Mouse (Mus musculus): Measurements from ENCODE around the gene Brms1. TPM values are rescaled to one million over a fixed set of nuclear protein-coding genes. Genes with fewer than 3 reads are reported as not detected.

Gene Brms1
- polyA plus RNA-seq, 1 experiment from 2014 or later: 52.8 TPM

DNA sequence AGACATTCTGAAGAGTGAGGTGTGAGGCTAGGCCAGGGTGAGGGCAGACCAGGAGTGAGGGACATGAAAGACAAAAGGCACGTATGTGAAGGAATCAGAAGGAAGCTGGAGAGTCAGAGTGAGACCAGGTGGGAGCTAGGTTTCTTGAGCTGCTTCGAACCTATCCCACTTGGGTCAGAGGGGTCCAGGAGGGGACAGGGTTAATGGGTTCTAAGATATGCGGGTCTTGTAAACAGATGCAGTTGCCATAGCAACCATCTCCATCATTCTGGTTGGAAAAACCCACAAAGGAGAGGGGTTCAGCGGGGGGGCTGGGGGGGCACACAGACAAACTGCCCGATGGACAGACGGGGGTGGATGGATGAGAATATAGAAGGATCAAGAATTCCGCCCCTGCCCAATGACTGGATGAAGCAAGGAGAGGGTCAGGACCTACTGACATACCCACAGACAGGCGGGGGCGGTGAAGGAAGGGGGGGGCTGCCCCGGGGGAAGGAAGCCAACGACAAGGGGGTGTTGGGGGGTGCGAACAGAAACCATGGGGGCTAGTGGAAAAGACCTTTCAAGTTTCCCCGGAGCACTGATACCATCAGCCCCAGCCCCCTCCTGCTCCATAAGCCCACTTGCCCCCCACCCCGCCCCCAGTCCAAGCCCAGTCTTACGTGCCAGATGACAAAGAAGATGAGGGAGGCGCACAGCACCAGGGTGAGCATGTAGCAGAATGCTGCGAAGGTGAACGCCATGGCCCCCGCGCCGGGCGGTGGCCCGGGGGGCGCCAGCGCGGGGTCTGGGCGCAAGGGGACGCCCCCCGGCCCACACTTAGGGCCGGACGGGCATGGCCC lies 56.6 kb downstream of the Brms1 start:
- Histone ChIP-seq H3K4me2 (replicated peaks) (peak overlapping the region; percentile 85), H3K9ac (replicated peaks) (peak overlapping the region; percentile 99), H3K4me1 (peaks cover 62% of the 10 kb centered on the region), H3K4me3 (peak overlapping the region; percentile 94), H3K27me3 (no peaks in the 10 kb centered on the region), H3K36me3 (peaks cover 40% of the 10 kb centered on the region), H3K9me3 (no peaks in the 10 kb centered on the region), H3K27ac (replicated peaks) (peak overlapping the region; percentile 95)
- WGBS: 2% methylated on average over 30 of the region's 31 CpGs
- ATAC-seq (replicated peaks): peak; percentile 7

DNA sequence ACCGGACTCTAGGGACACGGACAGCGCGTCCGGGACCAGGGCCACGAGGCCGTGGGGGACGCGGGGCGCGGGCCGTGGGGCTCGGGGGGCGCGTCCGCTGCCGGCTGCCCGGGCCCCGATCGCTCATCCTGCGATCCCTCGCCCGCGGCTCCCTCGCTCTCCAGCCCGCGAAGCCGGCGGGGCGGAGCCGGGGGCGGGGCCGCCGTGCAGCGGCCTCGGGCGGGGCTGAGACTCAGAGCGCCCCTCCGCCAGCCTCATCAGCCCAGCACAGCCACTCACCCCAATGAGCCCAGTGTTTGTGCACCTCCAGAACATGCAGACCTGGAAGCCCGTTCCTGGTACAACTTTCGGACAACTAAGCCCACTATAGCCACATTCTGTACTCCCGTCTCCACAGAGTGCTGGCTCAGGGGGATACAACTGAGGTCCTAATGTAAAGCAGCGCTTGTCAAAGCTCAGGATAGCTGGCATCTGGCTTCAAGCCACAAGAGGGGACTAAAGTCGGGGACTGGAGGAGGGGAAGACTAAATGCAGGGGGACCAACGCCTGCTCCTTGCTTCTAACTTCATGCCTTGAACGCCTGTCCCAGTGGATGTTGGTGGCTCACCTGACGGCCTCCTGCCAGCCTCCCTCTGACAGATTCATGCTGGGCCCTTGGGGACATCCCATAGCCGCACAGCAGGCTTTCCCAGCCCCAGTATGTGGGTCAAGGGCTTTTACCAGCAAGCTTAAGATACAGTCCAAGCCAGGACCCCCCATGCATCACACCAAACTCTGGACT lies 57.4 kb downstream of the Brms1 start, which contains the start of gene Cnih2:
Gene Cnih2, minus strand, starts transcription at position 159 of the 781 bp plus-strand sequence.
- peak; percentile 73 for ATAC-seq (replicated peaks)
- WGBS: 2% methylated on average over 35 of the region's 48 CpGs
- no peaks in the 10 kb centered on the region for H3K9me3 ChIP-seq
- H3K27ac ChIP-seq (replicated peaks): peak within 1 kb of the TSS; percentile 95
- H3K27me3 ChIP-seq: no peaks in the 10 kb centered on the region
- H3K4me1 ChIP-seq: peaks cover 54% of the 10 kb centered on the region
- H3K4me3 ChIP-seq: peak within 1 kb of the TSS; percentile 94
- H3K36me3 ChIP-seq: peaks cover 39% of the 10 kb centered on the region
- H3K4me2 ChIP-seq (replicated peaks): peak within 1 kb of the TSS; percentile 85
- H3K9ac ChIP-seq (replicated peaks): peak within 1 kb of the TSS; percentile 99

Other genes starting within 250 kb of the Brms1 start
- 93.0 and 114 TPM in 2 replicates for gene Rbm4, start 247.5 kb upstream of the Brms1 start, polyA plus RNA-seq (2015; fragmentation: Nextera tagmentation; extraction: Ambion mirVana)
- 31.3 and 43.7 TPM in 2 replicates for gene Gm21992, start 229.7 kb upstream of the Brms1 start, polyA plus RNA-seq (2015; fragmentation: Nextera tagmentation; extraction: Ambion mirVana)
- gene Rbm14, start 229.7 kb upstream of the Brms1 start, polyA plus RNA-seq (2015; fragmentation: Nextera tagmentation; extraction: Ambion mirVana): 81.4 and 84.6 TPM in 2 replicates
- 36.9 and 39.6 TPM in 2 replicates for gene Ccs, start 202.0 kb upstream of the Brms1 start, polyA plus RNA-seq (2015; fragmentation: Nextera tagmentation; extraction: Ambion mirVana)
- gene Ccdc87, start 202.0 kb upstream of the Brms1 start, polyA plus RNA-seq (2015; fragmentation: Nextera tagmentation; extraction: Ambion mirVana): 0.41 and 0.74 TPM in 2 replicates
- gene Ctsf, start 186.2 kb upstream of the Brms1 start, polyA plus RNA-seq (2015; fragmentation: Nextera tagmentation; extraction: Ambion mirVana): 56.8 and 61.7 TPM in 2 replicates
- 0.73 and 0.84 TPM in 2 replicates for gene Actn3, start 163.4 kb upstream of the Brms1 start, polyA plus RNA-seq (2015; fragmentation: Nextera tagmentation; extraction: Ambion mirVana)
- gene Zdhhc24, start 162.7 kb upstream of the Brms1 start, polyA plus RNA-seq (2015; fragmentation: Nextera tagmentation; extraction: Ambion mirVana): 21.3 and 22.7 TPM in 2 replicates
- 9.7 and 10.6 TPM in 2 replicates for gene Bbs1, start 134.7 kb upstream of the Brms1 start, polyA plus RNA-seq (2015; fragmentation: Nextera tagmentation; extraction: Ambion mirVana)
- gene Dpp3, start 113.1 kb upstream of the Brms1 start, polyA plus RNA-seq (2015; fragmentation: Nextera tagmentation; extraction: Ambion mirVana): 101 and 103 TPM in 2 replicates
- gene Peli3, start 98.2 kb upstream of the Brms1 start, polyA plus RNA-seq (2015; fragmentation: Nextera tagmentation; extraction: Ambion mirVana): 11.1 and 11.6 TPM in 2 replicates
- gene Mrpl11, start 79.2 kb upstream of the Brms1 start, polyA plus RNA-seq (2015; fragmentation: Nextera tagmentation; extraction: Ambion mirVana): 118 and 119 TPM in 2 replicates
- gene Npas4, start 51.0 kb upstream of the Brms1 start, polyA plus RNA-seq (2015; fragmentation: Nextera tagmentation; extraction: Ambion mirVana): 0.14 and 0.23 TPM in 2 replicates
- gene Slc29a2, start 17.5 kb upstream of the Brms1 start, polyA plus RNA-seq (2015; fragmentation: Nextera tagmentation; extraction: Ambion mirVana): 10.1 and 10.4 TPM in 2 replicates
- 51.3 and 54.4 TPM in 2 replicates for gene B4gat1, start 2.5 kb upstream of the Brms1 start, polyA plus RNA-seq (2015; fragmentation: Nextera tagmentation; extraction: Ambion mirVana)
- 3.3 and 4.0 TPM in 2 replicates for gene AC124502.3, start 2.5 kb upstream of the Brms1 start, polyA plus RNA-seq (2015; fragmentation: Nextera tagmentation; extraction: Ambion mirVana)
- gene Rin1, start 9.1 kb downstream of the Brms1 start, polyA plus RNA-seq (2015; fragmentation: Nextera tagmentation; extraction: Ambion mirVana): 0.97 and 2.0 TPM in 2 replicates
- 10.3 and 11.1 TPM in 2 replicates for gene Cd248, start 26.7 kb downstream of the Brms1 start, polyA plus RNA-seq (2015; fragmentation: Nextera tagmentation; extraction: Ambion mirVana)
- 7.9 and 8.3 TPM in 2 replicates for gene Tmem151a, start 44.2 kb downstream of the Brms1 start, polyA plus RNA-seq (2015; fragmentation: Nextera tagmentation; extraction: Ambion mirVana)
- gene Yif1a, start 47.2 kb downstream of the Brms1 start, polyA plus RNA-seq (2015; fragmentation: Nextera tagmentation; extraction: Ambion mirVana): 53.0 and 54.3 TPM in 2 replicates
- gene Cnih2, start 57.2 kb downstream of the Brms1 start, polyA plus RNA-seq (2015; fragmentation: Nextera tagmentation; extraction: Ambion mirVana): 324 and 348 TPM in 2 replicates
- 243 and 248 TPM in 2 replicates for gene Rab1b, start 65.7 kb downstream of the Brms1 start, polyA plus RNA-seq (2015; fragmentation: Nextera tagmentation; extraction: Ambion mirVana)
- gene Klc2, start 77.2 kb downstream of the Brms1 start, polyA plus RNA-seq (2015; fragmentation: Nextera tagmentation; extraction: Ambion mirVana): 47.0 and 50.9 TPM in 2 replicates
- gene Pacs1, start 231.8 kb downstream of the Brms1 start, polyA plus RNA-seq (2015; fragmentation: Nextera tagmentation; extraction: Ambion mirVana): 32.5 and 33.3 TPM in 2 replicates